17 mouse cellular contexts compared by ENCODE assay signal in genomic region chr9:49470006-49470405, GRCm38 (mm10). TPM values are rescaled to one million over a fixed set of nuclear protein-coding genes. Genes with fewer than 3 reads are reported as not detected.
"Had no signal": no experiment of that assay in that cellular context is flagged by ENCODE, and none has a peak within 500 bp of the region (broad histone marks: within the 10 kb centered on the region; RNA-seq: fewer than 3 reads in every experiment).

No protein-coding gene starts in this region.

- H3K27me3 ChIP-seq: neural tube, embryonic 15.5 days; stomach, embryonic 15.5 days had no signal

- H3K4me3 ChIP-seq: neural tube, embryonic 15.5 days; stomach, embryonic 15.5 days had no signal

- H3K4me1 ChIP-seq: stomach, embryonic 15.5 days had no signal

- H3K4me2 ChIP-seq: neural tube, embryonic 15.5 days; stomach, embryonic 15.5 days had no signal

- H3K27ac ChIP-seq: neural tube, embryonic 15.5 days; stomach, embryonic 15.5 days; stomach, postnatal 0 days had no signal

- H3K36me3 ChIP-seq: neural tube, embryonic 15.5 days; stomach, embryonic 15.5 days had no signal

- H3K9me3 ChIP-seq: neural tube, embryonic 15.5 days; stomach, embryonic 15.5 days had no signal

- DNase-seq: retina, postnatal 1 day; right cerebral cortex, adult 18-20 months; right cerebral cortex, postnatal 14 days; right cerebral cortex, postnatal 25 days; right cerebral cortex, postnatal 4 days; spleen, adult 18-20 months; thymus, adult 18-20 months; thymus, adult 2 months; thymus, postnatal 14 days; thymus, postnatal 25 days; thymus, postnatal 36 days; thymus, postnatal 4 days had no signal

- H3K9ac ChIP-seq: neural tube, embryonic 15.5 days; stomach, embryonic 15.5 days had no signal

RNA-seq across cellular contexts. Expression of gene Ankk1, which starts 43.2 kb away (rescaled TPM):
- polyA plus RNA-seq: neural tube, embryonic 15.5 days; small intestine, adult 2 months; spleen, adult 2 months had no signal
